Mouse (Mus musculus): ENCODE results near the gene Cep63. TPM values are rescaled to one million over a fixed set of nuclear protein-coding genes. Genes with fewer than 3 reads are reported as not detected.

Gene Cep63
- total and polyA plus RNA-seq, 3 experiments: 2.6 to 41.6 (median 26.8) TPM

- no peak for DNase-seq
Measured at GRCm38 (mm10) chr9:102558463-102558862, 67.9 kb downstream of the Cep63 start.

GRCm38 (mm10) chr9:102553781-102554180 lies 72.6 kb downstream of the Cep63 start:
- DNase-seq: no peak

- DNase-seq: peak; percentile 20
Measured at GRCm38 (mm10) chr9:102551771-102552170, 74.6 kb downstream of the Cep63 start.

DNA sequence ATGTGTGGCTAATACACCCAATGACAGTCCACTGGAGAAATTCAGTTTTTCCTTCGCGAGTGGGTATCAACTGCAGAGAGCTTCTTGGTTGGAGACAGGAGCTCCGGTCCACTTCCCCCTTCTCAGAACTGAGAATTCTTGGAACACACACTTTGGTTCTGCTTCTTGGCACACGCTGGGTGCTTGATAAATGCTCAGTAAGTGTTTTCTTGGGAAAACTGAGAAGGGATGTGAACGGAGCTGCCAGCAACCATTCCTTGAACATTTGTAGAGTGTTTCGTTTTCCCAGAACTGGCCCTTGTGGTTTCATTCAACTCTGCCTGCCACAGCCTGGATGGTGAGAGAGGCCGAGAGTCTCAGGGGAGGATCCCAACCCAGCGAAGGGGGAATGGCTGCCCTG lies 77.1 kb downstream of the Cep63 start:
- DNase-seq: no peak

- no peak for DNase-seq
Measured at GRCm38 (mm10) chr9:102547028-102547354, 79.3 kb downstream of the Cep63 start.

GRCm38 (mm10) chr9:102546256-102547027 lies 79.9 kb downstream of the Cep63 start:
- DNase-seq: no peak

- DNase-seq: no peak
Measured at GRCm38 (mm10) chr9:102545406-102546255, 80.7 kb downstream of the Cep63 start.

- peak; percentile 80 for DNase-seq
Measured at GRCm38 (mm10) chr9:102544773-102545366, 81.5 kb downstream of the Cep63 start.

DNA sequence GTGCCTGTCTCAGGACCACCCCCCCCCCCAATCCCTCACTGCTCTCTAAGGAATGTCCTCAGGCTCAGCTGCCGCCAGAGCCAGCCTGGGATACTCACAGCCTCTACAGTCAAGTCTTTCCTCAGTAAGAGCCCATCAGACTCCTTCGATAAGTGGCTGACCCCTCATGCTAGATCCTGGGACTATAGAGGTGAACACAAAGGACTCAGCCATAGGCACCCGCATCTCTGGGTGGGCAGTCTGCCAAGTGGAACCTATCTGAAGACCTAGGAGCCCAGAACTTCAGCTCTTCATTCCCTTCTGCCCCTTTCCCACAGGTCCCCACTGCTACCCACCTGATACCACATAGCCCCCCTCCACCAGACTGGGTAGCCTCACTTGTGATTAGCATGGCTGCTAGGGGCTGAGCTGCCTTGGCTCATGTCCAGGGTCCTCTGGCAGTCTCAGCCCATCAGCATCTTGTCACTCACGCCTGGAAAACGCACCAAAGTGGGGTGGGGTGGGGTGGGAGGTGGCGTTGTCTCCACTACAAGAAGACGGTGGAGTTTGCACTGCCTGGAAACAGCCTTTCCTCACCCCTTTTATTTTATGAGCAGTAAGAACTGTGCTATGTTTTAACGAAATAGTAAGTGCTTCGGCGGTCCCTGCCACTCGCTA lies 82.1 kb downstream of the Cep63 start:
- no peak for DNase-seq

GRCm38 (mm10) chr9:102543761-102544115 lies 82.6 kb downstream of the Cep63 start:
- no peak for DNase-seq

GRCm38 (mm10) chr9:102542540-102542939 lies 83.8 kb downstream of the Cep63 start:
- DNase-seq: no peak

DNA sequence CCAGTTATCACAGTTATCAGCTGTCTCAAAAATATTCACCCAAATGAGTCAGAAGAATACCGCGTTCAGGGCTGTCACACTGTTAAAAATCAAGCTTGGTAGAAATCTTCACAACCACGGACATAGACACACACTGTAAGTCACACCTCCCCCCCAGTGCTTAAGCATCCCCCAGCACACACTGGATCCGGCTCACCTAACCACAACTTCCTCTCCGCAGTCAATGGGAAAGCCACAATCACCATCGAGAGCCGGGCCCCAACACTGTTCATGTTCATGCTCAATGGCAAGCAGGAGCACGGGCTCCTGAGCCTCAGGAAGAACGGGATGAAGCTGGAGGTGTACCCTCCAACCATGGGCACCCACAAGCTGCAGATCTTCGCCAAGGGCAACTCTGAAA lies 84.7 kb downstream of the Cep63 start:
- DNase-seq: no peak

DNA sequence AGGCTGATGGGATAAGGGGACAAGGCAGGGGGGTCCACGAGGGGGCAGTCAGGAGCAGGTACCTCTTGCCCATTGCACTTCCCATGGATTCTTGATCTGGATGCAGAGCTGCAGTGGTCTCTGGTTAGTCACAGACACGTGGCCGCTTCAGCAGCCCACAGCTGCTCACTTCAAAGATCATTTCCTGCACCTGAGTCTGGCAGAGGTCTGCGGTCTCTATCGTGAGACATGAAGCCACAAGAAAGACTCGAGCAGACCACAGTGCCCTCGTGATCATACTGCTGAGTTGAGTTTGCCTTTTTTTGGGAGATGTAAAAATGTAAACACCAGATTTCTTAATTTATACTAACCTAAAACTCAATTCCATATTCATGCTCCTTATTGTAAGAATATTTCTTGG lies 86.6 kb downstream of the Cep63 start:
- DNase-seq: no peak

- no peak for DNase-seq
Measured at GRCm38 (mm10) chr9:102536968-102537367, 89.4 kb downstream of the Cep63 start.

Other genes starting within 250 kb of the Cep63 start
- 1 to 10 TPM in 1 of 2 experiments, under 1 TPM in 1; 0.26 to 1.1 TPM for gene Ky, start 120.8 kb downstream of the Cep63 start, total RNA-seq (2021)
- gene Ky, start 120.8 kb downstream of the Cep63 start, polyA plus RNA-seq (2012; rRNA removed): 0.40 and 0.63 TPM in 2 replicates
- gene Anapc13, start 238 bp downstream of the Cep63 start, total RNA-seq (2021): 100 to 1,000 TPM; 386 to 423 TPM
- gene Anapc13, start 238 bp downstream of the Cep63 start, polyA plus RNA-seq (2012; rRNA removed): 31.7 and 41.1 TPM in 2 replicates
- gene Amotl2, start 90.1 kb upstream of the Cep63 start, total RNA-seq (2021): 100 to 1,000 TPM; 154 to 186 TPM
- 116 and 153 TPM in 2 replicates for gene Amotl2, start 90.1 kb upstream of the Cep63 start, polyA plus RNA-seq (2012; rRNA removed)
- gene Ryk, start 208.4 kb upstream of the Cep63 start, total RNA-seq (2021): 10 to 100 TPM; 53.8 to 71.2 TPM
- gene Ryk, start 208.4 kb upstream of the Cep63 start, polyA plus RNA-seq (2012; rRNA removed): 28.6 and 30.7 TPM in 2 replicates

Data from adrenal gland, adult 2 months (tissue).